Mouse (Mus musculus) limb, embryonic 14.5 days (tissue): ENCODE data around the gene Mtch1. TPM values are rescaled to one million over a fixed set of nuclear protein-coding genes. Genes with fewer than 3 reads are reported as not detected.

Experiments used
- ATAC-seq: fragments of 200-750 bp; cut with Nextera tagmentation; 2 replicates; pipeline ENCODE4 v1.8.0; 2017; ENCODE audit warnings: low read depth, moderate number of reproducible peaks, moderate TSS enrichment; ENCODE audit not compliant: low FRiP score
- DNase-seq: peaks from one replicate; pipeline ENCODE4 v3.0.0-alpha.2; 2015; ENCODE audit warnings: low spot score
- H3K27ac ChIP-seq: fragments of 300-500 bp; sonication (generic); replicated peaks from 2 replicates; pipeline ENCODE4 v1.5.1; 2014; ENCODE audit warnings: low read depth, mild to moderate bottlenecking, low read length, moderate library complexity, mixed read lengths
- H3K27me3 ChIP-seq: fragments of 300-500 bp; sonication (generic); 2 replicates; pipeline ENCODE4 v1.6.1; 2014; ENCODE audit warnings: low read length, mixed read lengths; ENCODE audit not compliant: control insufficient read depth, insufficient read depth
- H3K36me3 ChIP-seq: fragments of 300-500 bp; sonication (generic); 2 replicates; pipeline ENCODE4 v1.6.1; 2014; ENCODE audit warnings: mild to moderate bottlenecking, low read length, moderate library complexity, mixed read lengths; ENCODE audit not compliant: control insufficient read depth, insufficient read depth
- H3K4me1 ChIP-seq: fragments of 300-500 bp; sonication (generic); 2 replicates; pipeline ENCODE4 v1.6.1; 2014; ENCODE audit warnings: antibody characterized with exemption, low read length, mixed read lengths; ENCODE audit not compliant: control insufficient read depth, insufficient read depth
- H3K4me2 ChIP-seq: fragments of 300-500 bp; sonication (generic); replicated peaks from 2 replicates; pipeline ENCODE4 v1.6.1; 2014; ENCODE audit warnings: low read depth, mild to moderate bottlenecking, low read length, moderate library complexity; ENCODE audit not compliant: severe bottlenecking
- H3K4me3 ChIP-seq: fragments of 300-500 bp; sonication (generic); replicated peaks from 2 replicates; pipeline ENCODE4 v1.5.1; 2014; ENCODE audit warnings: low read length
- H3K9ac ChIP-seq: fragments of 300-500 bp; sonication (generic); 2 replicates; pipeline ENCODE4 v1.6.1; 2014; ENCODE audit warnings: mild to moderate bottlenecking, low read depth, low read length, moderate library complexity; ENCODE audit not compliant: severe bottlenecking
- H3K9me3 ChIP-seq: fragments of 300-500 bp; sonication (generic); 2 replicates; pipeline ENCODE4 v1.6.1; 2016; ENCODE audit warnings: low read length; ENCODE audit not compliant: control insufficient read depth
- POLR2A ChIP-seq: fragments of 200-500 bp; IDR thresholded peaks from 2 replicates; pipeline ENCODE4 v1.8.0; 2012; ENCODE audit warnings: inconsistent platforms, mild to moderate bottlenecking, moderate library complexity, borderline replicate concordance; ENCODE audit not compliant: insufficient read depth, insufficient read length; ENCODE audit errors: extremely low read depth
- WGBS: fragments of 180-500 bp; shearing (Covaris S2); extraction: QIAGEN DNeasy Blood & Tissue Kit; methylation state at CpG from one replicate; pipeline ENCODE4 v1.1.7; 2014; 5-methylcytosine and 5-hydroxymethylcytosine counted together
- polyA plus RNA-seq, 2 experiments: library from polyadenylated mRNA; depleted of rRNA in 1 of 2; stranded (reverse) in 1 of 2; unstranded in 1 of 2; fragments of >200 nt; fragmentation: Nextera tagmentation in 1 of 2; extraction: Ambion mirVana in 1 of 2; gene quantifications; 2 replicates each; pipeline versions ENCODE4 v1.2.1 to v1.2.3; 2012 to 2014

The Mtch1 gene
- polyA plus RNA-seq, 2 experiments, result 420 to 469 TPM

DNA sequence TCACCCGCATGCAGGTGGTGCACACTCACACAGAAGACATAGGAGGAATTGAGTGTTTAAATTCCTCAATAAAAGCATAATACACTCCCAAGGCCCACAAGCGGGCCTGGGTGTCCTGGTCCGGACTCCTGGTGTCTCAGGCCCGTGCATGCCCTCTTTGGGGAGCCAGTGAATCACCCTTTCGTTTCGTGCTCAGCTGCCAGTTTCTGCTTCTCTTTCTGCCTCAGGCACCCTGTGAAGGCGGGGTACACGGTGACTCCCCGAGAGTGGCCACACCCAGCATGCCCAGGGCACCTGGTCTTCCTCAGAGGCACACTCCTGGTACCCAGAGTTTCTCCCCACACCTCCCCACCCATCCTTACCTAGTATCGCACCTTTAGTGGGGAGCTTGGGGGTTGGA, 28.1 kb upstream of the Mtch1 start:
- H3K4me2 ChIP-seq, result no peak overlapping the region
- H3K9me3 ChIP-seq, result no peaks in the 10 kb centered on the region
- no peaks in the 10 kb centered on the region for H3K36me3 ChIP-seq
- H3K9ac ChIP-seq, result no peak overlapping the region
- H3K27ac ChIP-seq, result no peak overlapping the region
- H3K4me3 ChIP-seq, result no peak overlapping the region
- ATAC-seq, result no peak
- no peaks in the 10 kb centered on the region for H3K27me3 ChIP-seq
- 70% methylated on average over 10 of the region's 10 CpGs for WGBS
- no peak for DNase-seq
- H3K4me1 ChIP-seq, result no peaks in the 10 kb centered on the region
- TF ChIP-seq POLR2A, result no peak

DNA sequence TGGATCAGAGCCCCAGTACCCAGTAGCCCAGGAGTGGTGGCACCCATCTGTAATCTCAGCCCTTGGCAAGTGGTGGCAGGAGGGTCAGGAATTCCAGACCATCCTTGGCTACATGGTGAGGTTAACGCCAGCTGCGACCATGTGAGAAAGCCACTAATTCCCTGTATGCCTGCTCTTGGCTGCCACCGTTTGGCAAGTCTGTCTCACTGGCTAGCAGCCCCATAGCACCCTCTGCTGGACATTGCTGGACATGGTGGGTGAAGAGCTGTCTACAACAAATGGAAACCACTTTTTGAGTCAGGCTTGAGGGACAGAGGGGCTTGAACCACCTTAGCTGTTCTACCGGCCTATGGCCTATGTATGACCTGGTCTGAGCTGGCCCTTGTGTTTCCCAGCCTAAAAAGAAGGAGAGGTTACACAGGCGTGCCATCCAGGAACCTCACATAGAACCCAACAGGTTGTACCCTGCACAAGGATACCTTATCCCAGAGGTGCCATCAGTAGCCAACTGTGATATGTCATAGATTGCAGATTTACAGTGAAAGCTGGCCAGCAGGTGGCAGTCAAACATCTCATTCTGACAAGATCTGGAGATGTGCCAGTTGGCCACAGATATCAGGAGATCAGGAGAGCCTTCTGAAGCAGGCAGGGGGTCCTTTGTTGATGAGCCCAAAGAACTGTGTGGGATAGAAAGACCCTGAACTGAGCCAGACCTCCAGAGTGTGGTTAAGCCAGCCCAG, 23.4 kb upstream of the Mtch1 start:
- H3K9ac ChIP-seq, result no peak overlapping the region
- no peak overlapping the region for H3K27ac ChIP-seq
- 4% methylated on average over 5 of the region's 5 CpGs for WGBS
- no peaks in the 10 kb centered on the region for H3K36me3 ChIP-seq
- no peaks in the 10 kb centered on the region for H3K9me3 ChIP-seq
- no peaks in the 10 kb centered on the region for H3K4me1 ChIP-seq
- ATAC-seq (peak; percentile 62; the same call in 1 of the 2 replicates), DNase-seq (peak; percentile 90)
- no peak overlapping the region for H3K4me2 ChIP-seq
- H3K27me3 ChIP-seq, result no peaks in the 10 kb centered on the region
- TF ChIP-seq POLR2A, result no peak
- H3K4me3 ChIP-seq, result no peak overlapping the region

DNA sequence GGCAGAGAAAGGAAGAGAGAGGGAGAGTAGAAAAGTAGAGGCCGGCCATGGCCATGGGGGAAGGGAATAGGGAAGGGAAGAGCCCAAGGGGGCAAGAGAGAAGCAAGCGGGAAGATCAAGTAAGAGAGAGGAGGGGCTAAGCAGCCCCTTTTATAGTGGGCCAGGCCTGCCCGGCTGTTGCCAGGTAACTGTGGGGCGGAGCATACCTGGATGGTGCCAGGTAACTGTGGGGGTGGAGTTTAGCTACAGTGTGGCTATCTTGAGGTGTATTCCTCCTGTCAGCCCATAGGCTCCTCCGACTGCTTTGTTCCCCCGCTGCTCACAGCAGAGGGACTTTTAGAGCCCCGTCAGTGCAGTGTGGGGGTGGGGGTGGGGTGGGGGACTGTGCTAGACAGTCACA, 21.0 kb upstream of the Mtch1 start:
- Histone ChIP-seq H3K27ac (no peak overlapping the region), H3K9ac (no peak overlapping the region), H3K4me2 (no peak overlapping the region), H3K27me3 (no peaks in the 10 kb centered on the region), H3K9me3 (no peaks in the 10 kb centered on the region), H3K4me3 (no peak overlapping the region), H3K36me3 (no peaks in the 10 kb centered on the region), H3K4me1 (no peaks in the 10 kb centered on the region)
- ATAC-seq (no peak), DNase-seq (no peak)
- TF ChIP-seq POLR2A, result no peak
- WGBS, result 16% methylated on average over 6 of the region's 7 CpGs

DNA sequence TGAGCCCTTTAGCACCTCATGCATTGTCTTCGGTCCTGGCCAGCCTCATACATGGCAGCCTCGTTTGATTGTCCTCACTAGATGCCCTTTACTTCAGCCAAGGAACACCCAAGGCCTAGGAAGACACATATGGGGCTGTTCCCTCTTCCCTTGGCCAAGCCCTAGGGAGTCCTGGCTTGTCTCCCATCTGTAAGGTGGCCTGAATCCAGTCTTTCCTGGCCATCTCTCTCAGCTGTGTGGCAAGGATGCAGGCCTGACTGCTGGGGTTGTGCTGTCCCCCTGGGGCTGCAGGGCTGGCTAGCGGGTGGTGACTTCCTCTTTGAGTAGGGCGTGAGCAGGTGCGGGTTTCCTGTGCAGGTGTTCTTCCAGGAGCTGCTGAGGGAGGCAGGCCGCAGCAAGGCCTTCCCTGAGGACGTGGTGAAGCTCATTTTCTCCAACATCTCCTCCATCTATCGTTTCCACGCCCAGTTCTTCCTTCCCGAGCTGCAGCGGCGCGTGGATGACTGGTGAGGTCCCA, 17.4 kb upstream of the Mtch1 start:
- no peaks in the 10 kb centered on the region for H3K36me3 ChIP-seq
- H3K9ac ChIP-seq, result no peak overlapping the region
- 83% methylated on average over 13 of the region's 13 CpGs for WGBS
- no peak for TF ChIP-seq POLR2A
- no peak overlapping the region for H3K27ac ChIP-seq
- DNase-seq (no peak), ATAC-seq (no peak)
- no peaks in the 10 kb centered on the region for H3K27me3 ChIP-seq
- no peaks in the 10 kb centered on the region for H3K4me1 ChIP-seq
- H3K4me2 ChIP-seq, result no peak overlapping the region
- no peaks in the 10 kb centered on the region for H3K9me3 ChIP-seq
- no peak overlapping the region for H3K4me3 ChIP-seq

DNA sequence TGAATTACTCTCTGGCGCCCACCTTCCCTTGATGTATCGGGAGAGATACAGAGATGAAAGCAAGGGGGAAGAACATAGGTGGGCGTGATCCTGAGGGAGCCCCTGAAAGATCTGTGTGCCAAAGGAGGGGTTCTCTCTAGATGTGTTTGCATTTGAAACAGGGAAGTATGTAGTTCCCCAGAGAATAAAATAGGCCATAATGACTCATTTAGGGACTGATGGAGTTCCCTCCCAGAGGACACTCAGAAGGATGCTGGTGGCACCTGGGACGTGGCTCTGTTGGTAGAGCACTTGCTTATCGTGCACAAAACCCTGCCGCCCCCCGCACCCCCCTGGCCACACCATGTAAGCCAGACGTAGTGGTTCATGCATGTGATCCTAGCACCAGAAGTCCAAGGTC, 15.4 kb upstream of the Mtch1 start:
- no peak overlapping the region for H3K9ac ChIP-seq
- no peaks in the 10 kb centered on the region for H3K36me3 ChIP-seq
- H3K4me2 ChIP-seq, result no peak overlapping the region
- DNase-seq, result no peak
- ATAC-seq, result no peak
- no peak for TF ChIP-seq POLR2A
- 74% methylated on average over 8 of the region's 8 CpGs for WGBS
- H3K27me3 ChIP-seq, result no peaks in the 10 kb centered on the region
- H3K4me3 ChIP-seq, result no peak overlapping the region
- H3K9me3 ChIP-seq, result no peaks in the 10 kb centered on the region
- H3K4me1 ChIP-seq, result no peaks in the 10 kb centered on the region
- no peak overlapping the region for H3K27ac ChIP-seq
